Mouse (Mus musculus): ENCODE data around the gene Ackr1.

Gene Ackr1

DNA sequence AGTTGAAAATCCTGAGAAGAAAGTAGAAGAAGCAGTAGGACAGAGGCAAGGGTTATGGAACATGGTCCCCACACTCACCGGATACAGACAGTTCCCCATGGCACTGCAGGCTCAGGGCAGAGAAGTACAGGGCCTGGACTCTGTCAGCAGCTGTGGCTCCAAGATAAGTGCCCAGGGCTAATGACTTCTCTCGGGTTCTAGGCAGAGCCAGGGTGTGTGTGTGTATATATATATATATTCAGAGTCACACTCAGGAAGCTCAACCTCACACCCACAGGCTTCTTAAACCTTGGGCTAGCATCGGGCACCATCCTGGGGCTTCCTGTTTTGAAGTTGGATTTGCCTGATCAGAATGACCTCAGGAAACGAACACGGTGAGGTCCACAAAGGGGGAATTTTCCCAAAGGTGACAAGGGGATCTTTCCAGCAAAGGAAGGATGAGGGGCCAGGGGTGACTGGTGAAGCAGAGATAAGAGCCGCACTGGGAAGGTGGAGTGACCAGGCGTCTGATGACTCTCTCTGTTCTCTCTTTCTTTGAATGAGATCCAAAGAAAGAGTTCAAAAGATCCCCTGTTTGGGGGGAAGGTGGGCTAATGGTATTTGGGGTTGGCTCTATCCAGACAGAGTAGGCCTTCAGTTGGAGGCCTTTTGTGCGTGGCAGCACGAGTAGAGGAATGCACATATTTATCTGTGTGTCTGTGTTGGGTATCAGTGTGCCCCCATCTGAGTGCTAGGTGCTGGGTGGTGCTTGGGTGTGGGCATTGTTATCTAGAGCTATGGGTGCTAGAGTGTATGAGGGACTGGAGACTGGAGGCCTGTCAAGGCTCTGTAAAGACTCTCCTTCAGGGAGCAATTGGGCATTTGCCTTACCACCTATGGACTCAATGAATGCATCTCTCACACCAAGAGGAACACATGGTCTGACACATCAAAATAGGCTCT is at the start of gene Ackr1:
Ackr1 (minus strand) TSS at position 439 of the 942 bp plus-strand sequence.
- DNase-seq (ENCODE audit: low spot score): peak; percentile 87

DNA sequence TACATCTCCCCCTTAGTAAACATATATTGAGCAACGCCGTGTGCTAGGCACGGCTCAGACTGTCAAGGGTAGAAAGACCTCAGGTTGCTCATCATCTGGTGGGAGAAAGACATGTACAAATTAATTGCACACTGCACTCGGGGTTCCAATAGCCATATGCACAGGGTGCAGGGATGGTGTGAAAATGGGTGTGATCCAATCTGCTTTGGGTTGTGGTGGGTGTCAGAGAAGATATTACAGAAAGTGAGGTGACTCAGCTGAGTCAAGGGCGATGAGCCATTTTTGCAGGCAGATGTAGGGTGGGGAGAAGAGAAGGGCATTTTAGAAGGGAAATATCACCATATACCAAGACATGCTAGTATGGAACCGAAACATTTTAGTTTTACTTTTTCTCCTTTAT is 47.9 kb upstream of the Ackr1 start:
- DNase-seq (ENCODE audit: low spot score): no peak

DNA sequence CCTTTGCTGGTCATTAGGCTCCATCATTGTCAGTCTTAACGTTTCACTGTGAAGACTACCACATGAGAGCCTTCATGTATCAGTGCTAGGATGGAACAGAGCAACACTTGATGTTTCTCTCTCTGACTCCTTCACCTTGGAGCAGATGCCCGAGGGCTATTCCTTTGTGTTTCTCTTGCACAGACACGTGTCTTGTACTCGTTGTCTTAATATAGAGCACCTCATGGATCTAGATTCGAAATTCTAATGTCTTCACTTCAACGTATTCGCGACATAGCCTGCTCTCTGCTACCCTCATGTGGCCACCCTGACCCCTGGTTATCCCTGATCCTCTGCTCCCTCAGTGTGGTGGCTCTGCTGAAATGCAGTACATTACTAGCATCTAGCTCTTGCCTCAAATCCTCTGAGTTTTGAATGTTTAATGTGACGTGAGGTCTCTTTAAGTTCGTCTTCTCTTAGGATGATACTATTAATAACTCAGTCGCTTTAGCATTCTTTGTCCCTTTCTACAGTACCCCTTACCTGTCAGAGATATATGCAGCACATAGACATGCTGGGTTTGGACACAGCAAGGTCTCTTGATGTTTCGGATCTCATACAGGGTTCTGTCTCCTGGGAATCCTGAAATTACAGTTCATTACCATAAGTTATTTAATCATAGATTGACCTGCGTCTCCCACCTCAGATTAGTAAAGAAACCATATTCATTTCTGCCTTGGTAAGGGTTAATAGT is 44.0 kb upstream of the Ackr1 start:
- DNase-seq (ENCODE audit: low spot score): peak; percentile 31

DNA sequence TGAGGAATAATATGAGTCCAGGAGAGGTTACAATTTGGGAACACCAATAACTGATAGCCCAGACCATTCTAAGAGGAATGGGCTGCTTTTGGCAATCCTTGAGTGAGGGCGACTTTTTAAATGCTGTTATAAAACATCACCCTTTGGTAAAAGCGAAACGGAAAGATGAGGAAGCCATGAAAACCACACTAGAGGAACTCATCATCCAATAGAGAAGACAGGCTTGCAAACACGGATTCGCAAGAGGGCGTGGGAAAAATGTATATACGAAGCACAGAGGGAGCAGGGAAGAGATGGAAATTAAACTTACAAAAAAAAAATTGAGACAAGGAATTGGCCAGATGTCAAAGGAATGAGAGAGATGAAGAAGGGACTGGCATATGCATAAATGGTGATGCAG is 40.5 kb upstream of the Ackr1 start:
- DNase-seq (ENCODE audit: low spot score): no peak

DNA sequence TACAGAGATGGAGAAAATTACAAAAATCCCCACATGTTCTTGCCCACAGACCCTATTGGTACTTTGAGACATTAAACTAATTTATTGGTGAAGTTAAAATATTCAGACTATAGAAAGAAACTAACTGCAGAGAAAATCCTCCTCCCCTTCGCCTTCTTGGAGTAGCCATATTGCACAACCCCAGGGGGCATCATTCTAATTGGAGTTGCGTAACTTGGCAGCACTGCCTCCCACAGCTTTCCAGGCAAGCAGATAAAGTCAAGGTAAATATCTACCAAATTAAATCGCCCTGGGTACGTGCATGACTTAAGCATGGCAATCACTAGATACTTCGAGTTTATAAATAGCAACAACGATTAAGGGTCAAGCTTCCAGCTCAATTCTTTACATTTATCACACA is 38.0 kb upstream of the Ackr1 start:
- no peak for DNase-seq (ENCODE audit: low spot score)

DNA sequence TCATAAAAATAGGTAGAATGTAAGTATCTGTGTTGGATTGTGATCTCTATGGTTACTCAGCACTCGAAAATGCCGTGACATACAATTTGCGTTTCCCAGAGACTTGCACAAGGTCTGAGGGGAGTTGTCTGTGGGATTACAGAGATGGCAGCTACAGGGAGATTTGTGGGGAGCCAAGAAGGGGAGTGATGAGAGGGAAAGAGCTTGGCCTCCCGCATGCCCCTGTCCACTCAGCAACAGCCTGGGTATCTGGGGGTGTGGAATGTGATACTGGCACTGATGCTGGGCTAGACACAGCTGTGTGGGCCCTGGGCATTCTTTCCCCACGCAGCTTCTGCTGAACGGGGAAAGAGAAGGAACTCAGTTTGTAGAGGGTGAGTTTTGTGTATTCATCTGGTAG is 36.9 kb upstream of the Ackr1 start:
- DNase-seq (ENCODE audit: low spot score): no peak

DNA sequence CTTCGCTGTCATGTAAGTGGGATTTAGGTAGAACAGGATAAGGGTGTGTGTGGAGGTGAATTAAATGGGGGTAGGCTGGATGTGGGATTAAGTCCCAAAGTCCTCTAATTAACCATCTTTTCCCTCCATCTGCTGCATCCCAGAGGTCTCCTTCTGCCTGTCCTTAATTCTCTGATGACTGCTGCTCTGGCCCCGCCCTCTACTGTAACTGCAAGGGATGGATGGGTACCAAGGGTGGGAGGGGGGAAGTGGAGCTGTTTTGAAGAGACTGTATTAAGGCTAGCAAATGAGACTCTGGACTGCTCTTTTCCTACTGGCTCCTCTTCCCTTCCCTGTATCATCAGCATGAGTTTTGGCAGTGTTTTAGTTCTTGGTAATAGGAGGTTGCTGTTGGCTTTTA is 36.1 kb upstream of the Ackr1 start:
- DNase-seq (ENCODE audit: low spot score): no peak

DNA sequence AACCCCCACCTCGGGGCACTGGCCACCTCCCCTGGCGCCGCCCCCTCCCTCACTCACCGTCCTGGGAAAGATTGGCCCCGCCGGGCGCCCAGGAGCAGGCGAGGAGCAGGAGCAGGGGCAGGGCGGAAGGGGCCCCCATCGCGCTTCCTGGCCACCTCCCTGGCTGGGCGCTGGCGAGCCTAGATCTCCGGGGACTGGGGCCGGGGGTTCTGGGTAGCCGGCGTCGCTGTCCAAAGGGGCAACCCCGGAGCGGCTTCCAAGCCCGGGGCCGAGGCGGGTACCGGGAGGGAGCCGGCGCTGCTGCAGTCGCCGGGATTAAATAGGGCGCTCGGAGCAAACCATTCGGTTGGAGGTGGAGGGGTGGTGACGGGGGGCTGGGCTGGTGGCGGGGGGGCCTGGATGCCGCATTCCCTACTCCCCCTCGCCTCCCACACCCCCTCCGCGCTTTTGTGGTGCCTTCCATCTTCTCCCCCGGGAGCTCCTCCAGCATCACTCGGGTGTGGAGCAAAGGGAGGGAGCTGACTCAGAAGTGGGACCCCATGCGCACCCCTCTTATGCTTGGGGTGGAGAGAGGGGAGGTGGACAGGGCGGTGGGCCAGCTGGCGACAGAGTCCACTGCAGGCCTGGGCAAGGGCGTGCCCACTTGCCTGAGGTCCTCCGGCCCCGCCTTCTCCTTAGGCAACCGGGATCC is 34.0 kb upstream of the Ackr1 start, which contains the start of gene Cadm3:
Cadm3 (minus strand) TSS at position 340 of the 691 bp plus-strand sequence.
- no peak for DNase-seq (ENCODE audit: low spot score)

DNA sequence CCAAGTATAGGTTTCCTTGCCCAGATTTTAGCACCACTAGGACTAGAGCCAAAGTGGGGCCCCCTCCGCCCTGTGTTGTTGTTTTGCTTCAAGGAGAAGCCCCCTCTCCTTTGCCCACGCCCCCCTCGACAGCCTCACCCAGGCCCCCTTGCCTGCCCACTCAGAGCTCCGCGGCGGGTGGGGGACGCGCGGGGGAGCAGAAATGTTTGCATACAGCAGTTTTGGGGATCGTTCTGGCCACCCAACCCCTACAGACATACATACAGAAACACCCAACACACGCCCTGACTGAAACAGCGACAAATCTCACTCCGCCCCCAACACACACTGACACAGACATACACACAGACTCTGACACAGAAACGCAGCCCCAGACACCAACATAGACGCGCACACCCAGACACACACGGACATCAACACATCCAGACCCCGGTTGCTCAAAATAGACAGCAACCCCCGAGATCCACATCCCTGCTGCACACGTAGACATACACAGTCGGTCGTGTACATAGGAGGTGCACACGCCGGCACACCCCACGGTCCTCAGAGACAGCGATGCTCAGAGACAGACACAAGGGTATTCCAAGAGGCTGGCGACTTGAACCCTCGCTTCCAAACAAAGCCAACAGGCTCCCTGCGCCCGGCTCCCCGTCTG is 33.3 kb upstream of the Ackr1 start:
- no peak for DNase-seq (ENCODE audit: low spot score)

DNA sequence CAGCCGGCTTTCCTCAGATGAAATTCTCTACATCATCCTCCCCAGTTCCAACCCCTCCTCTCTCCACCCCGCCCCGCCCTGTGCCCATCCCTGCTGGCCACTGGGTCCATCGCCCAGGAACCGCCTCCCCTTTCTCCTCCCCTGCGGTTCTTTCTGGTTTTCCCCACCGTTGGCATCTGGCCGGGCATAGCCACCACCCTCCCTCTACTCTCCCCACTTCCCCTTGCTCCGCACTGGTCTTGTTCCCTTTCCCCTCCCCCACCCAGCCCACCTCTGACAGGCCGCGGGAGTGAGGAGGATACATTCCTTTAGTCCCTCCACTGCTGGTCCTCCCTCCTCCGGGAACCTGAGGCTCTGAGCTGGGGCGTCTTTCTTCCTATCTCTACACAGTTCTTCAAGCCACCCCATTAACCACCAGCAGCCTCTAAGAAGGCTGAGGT is 32.4 kb upstream of the Ackr1 start:
- no peak for DNase-seq (ENCODE audit: low spot score)

DNA sequence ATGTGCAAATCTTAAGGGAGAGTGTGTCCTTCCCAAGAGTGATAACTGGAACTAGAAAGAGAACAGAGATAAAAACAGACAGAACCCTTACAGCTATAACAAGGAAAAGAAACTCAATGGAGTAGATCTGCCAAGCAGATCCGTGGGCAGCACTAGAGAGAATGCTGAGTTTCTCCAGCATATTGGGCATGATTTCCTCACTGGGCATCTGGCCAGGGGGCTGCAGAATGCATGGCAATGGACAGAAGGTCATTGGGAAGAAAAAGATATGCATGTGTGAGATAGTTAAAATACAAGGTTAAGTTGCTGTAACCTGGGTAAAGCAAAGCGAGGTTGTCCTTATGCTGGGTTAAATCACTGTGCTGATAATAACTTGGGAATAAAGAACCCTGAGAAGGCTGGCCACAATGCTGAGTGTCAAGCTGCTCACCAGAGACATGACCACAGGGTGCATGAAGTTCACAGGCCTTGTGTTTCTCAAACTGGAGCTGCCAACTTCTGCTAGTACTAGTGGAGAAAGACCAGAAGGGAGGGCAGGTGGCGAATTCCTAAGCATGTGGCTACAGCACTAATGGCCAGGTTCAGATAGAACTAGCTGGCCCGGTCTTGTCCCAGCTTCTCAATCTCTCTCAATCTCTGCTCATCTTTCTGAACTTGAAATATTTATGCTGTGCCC is 30.7 kb upstream of the Ackr1 start:
- no peak for DNase-seq (ENCODE audit: low spot score)

DNA sequence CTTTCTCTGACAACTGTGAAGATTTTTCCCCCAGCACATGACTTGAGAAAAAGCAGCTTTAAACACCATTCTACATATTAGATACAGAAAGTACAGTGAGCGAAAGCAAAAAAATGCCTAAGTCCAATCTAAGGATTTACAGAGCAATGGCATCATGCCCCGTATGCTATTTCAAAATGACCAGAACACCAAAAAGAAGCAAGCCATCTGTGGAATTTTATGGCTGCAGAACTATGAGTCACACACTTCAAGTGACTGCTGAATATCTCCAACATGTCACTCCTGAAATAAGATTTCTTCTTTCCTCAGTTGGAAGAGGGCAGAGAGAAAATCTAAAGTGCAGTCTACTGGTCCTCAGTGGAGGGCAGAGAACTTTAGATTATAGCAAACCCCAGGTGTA is 29.9 kb upstream of the Ackr1 start:
- no peak for DNase-seq (ENCODE audit: low spot score)

DNA sequence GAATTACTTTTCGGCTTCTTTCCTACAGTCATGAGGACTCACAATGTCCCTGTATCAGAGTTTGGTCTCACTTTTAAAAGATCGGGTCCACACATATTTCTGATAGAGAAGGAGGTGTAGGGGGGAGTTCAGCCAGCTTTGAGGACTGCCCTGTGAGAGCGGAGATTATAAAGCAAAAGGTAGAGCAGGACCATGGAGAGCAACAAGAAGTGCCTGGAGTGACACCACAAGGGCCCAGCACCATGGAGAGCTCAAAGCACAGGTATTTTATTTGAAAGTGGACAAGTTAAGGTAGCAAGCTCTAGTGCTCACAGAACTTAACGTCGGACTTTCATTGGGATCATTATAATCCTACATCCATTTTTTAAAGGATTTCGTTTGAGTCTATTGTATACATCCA is 28.1 kb upstream of the Ackr1 start:
- DNase-seq (ENCODE audit: low spot score): peak; percentile 56

DNA sequence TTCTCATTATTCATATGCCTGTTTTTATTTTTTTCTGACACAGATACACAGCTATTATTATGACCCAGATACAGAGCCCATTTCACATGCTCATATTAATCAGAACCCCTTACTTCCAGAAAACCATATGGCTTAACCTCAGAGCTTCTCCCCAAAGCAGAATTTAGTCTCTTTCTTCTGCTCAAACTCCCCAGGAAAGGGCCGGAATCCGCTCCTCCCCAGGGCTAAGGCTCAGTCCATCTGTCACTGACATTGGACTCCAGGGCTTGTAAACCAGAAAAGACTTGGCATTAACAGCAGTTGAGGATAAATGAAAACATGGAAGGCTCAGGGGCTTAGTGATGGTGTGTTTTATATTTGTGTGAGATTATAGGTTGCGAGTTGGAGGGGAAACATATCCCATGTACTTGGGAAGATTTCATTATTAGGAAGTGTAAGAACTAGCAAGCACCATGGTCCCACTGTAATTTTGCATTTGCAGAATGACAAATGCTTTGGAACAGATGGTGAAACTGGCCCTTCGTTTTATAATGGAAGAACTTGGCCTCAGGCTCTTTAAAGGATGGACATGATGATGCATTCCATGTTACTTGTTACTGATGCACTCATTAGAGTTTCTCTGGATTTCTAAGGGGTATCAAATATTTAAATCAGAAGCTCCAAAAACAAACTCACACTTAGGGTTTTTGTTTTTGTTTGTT is 26.2 kb upstream of the Ackr1 start:
- DNase-seq (ENCODE audit: low spot score): no peak

DNA sequence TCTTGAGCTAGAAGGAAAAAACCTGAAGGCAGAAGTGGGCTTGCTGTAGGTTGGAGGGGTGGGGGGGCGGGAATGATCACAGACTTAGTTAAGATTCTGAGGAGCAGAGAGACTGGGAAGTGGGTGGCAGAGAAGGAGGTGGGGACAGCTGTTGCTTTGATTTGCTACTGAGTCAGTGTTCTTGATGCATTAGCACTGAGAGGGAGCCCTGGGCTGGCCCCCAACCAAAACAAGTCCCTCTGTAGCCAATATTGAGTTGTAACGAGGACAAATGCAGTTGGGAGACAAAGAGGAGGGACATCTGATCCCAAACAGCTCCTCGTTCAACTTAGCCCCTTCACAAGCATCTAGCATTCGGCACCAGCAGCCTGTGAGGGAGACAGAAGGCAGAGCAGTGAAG is 24.2 kb upstream of the Ackr1 start:
- DNase-seq (ENCODE audit: low spot score): no peak

DNA sequence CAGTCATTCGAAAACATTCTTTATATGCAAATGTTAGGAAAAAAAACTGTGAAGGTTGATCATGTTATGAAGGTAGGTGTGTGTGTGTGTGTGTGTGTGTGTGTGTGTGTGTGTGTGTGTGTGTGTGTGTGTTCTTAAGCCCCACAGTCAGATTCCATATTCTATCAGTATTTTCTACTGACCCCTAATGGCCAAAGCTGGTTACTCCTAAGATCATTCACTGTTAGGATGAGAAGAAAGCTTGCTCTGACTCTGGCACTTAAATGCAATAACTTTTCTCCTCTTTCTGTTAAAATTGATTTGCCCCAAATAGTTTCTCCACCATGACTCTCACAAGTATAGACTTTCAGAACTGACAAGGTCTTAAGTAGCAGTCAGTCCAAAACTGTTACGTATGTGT is 23.1 kb upstream of the Ackr1 start:
- DNase-seq (ENCODE audit: low spot score): no peak

DNA sequence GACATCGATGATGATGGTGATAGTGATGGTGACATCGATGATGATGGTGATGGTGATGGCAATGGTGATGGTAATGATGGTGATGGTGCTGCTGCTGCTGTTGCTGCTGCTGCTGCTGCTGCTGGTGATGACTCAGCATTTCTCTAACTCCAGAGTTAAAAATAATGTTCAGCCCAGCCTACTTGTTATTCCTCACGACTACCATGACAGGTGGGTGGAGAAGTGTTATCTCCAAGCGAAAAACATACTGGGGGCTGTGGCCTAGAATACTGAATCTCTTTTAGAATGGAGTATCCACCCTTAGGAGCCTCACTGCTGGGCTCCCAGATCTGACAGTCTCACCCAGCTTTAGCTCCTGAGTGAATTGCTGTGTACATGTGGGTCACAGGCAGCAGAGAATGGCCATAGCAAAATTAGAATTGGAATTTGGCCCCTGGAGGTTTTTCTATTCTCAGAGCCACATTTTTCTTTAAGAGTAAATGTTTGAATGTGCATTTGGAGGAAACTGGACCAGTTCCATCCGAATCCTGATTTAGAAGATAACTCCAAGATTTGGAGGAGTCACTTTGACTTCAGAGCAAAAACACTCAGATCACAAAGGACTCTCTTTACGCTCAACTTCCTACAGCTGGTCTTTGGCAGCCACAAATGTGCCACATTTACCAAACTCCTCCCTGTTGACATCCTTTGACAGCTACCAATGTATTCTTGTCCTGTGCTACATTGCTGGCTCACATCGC is 21.7 kb upstream of the Ackr1 start:
- no peak for DNase-seq (ENCODE audit: low spot score)

DNA sequence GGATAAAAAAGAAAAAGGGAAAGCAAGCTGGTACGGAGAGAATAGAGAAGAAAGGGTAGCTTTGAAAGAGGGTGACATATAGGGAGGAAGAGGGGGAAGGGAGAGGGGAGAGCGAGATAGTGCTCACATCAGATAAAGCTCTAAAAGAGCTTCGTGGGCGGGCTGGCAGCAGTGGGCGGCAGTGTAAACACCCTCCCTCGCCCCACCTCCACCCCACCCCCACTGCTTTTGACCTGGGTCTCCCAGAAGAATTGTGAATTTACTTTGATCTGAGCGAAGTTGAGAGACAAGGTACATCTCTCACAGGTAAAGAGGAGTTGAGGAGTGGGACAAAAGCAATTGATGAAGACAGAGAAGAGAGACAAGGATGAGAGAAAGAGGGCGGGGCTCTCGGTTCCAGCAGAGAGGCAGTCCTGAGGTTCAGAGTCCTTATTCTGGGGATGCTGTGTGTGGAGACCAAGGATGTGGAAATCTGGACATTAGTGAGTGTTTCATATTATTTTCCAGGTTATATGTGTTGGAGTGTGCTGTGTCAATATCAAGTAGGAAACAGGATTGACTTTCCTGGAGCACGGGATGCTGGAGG is 16.9 kb upstream of the Ackr1 start, which contains the start of gene Aim2:
Aim2 (plus strand) TSS at position 508 of the 586 bp plus-strand sequence.
- no peak for DNase-seq (ENCODE audit: low spot score)

DNA sequence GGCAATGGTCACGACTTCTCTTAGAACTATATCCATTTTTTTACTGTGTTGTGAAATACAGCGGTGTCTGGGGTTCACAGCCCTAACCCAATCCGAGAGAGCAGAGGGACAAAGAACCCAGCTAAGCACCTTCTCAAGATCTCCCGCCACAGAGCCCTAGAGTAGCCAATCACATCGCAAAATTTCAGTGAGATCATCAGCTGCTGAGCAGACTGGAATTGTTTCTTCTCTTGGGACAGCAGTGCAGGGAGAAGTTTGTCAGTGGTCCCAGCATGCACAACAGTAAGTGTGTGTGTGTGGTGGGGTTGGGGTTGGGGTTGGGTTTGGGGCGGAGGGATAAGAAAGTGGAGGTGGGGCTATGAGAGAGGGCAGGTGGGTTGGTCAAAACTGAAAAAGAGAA is 16.4 kb upstream of the Ackr1 start:
- DNase-seq (ENCODE audit: low spot score): peak; percentile 87

DNA sequence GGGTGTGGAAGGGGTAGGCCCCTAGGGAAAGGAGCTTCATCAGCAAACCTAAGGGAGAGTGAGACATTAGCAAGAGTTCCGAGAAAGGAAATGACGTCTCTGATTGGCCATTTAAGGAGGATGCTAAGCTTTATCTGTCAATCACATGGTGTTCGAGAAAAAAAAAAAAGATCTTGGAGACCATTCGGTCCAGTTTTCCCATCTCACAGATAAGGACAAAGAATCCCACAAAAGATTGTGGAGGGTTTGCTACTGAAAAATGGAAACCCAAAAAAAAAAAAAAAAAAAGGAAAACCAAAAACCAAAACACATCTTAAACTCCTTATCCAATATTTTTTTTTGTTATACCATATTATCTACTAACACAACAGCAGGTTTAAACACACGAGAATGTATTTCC is 15.6 kb upstream of the Ackr1 start:
- DNase-seq (ENCODE audit: low spot score): no peak

Measured in c-Kit-positive CD71-positive TER-119-positive erythroid progenitor cells, embryonic 14.5 days (primary cell).